Mouse (Mus musculus) left cerebral cortex, adult 11 months (tissue): ENCODE measurements around the gene Brsk1.

Experiments used
- DNase-seq: peaks from one replicate; pipeline ENCODE4 v3.0.0; 2022; ENCODE audit warnings: low spot score

Gene Brsk1

DNA sequence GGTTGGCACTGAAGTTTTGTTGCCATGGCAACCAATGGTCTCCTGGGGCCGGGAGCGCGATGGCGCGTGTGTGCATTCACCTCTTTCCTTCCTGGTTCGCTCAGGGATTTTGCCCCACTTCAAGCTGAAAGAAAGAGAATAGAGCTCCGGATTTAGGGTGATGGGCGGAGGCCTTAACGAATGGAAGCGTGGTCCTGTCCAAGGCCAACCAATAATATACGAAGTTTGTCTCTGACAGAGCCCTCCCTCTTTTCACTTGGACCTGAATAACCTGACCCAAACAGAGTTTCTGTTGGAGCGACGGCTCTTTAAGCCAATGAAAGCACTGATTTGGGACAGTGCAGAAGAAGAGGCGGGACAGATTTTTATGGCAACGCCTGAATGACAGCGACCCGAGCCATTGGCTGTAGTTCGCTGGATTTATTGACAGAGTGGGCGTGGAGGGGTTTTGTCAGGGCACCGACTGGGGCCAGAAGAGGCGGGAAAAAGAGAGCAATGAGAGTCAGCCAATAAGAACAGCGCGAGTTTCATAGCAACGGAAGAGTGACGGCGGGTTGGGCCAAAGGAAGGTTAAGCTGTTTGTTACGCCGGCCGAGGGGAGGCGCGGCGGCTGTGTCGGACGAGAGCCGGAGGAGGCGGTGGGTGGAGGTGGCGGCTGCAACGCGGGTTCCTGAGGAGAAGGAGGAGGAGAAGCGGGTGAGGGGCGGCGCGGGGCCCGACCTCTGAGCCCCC lies 49.3 kb downstream of the Brsk1 start, which contains the start of gene Kmt5c:
TSS of gene Kmt5c (plus strand) at position 572 of the 732 bp plus-strand sequence.
- peak; percentile 99 for DNase-seq

DNA sequence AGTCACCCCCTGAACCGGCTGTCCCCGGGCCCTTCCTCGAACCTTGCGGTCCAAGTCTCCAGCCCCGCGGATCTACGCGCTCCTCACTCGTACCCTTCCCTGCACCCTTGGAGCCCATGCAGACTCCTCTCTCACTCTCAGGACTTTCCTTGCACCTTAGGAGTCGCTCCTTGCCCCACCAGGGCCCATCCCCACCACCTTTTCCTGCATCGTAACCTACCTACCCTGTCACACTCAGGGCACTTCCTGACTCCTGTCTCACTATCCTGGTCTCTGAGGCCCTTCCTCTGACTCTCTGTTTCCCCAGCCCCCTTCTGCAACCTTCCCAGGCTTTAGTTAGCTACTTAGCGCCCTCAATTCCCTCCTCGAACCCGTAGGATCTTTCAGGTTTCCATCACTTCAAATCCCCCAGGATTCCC lies 49.9 kb downstream of the Brsk1 start:
- no peak for DNase-seq

DNA sequence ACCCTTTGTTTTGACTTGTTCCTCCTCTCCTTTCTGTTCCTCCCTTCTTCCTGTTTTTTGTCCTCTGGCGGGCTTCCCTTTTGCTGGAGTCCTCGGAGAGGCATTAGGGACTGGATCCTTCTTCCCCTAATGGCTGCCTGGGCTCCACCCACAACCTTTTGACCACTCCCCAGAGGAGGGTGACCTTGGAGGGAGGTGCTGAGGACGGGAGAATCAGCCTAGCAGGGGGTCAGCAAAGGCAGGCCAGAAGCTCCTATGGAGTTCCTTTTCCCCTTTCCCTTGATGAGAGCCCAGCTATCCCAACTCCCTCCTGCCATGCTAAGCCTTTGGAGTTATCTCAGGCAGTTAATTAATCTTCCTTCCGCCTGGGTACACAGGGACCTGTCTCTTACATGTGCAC lies 50.7 kb downstream of the Brsk1 start:
- DNase-seq = no peak

DNA sequence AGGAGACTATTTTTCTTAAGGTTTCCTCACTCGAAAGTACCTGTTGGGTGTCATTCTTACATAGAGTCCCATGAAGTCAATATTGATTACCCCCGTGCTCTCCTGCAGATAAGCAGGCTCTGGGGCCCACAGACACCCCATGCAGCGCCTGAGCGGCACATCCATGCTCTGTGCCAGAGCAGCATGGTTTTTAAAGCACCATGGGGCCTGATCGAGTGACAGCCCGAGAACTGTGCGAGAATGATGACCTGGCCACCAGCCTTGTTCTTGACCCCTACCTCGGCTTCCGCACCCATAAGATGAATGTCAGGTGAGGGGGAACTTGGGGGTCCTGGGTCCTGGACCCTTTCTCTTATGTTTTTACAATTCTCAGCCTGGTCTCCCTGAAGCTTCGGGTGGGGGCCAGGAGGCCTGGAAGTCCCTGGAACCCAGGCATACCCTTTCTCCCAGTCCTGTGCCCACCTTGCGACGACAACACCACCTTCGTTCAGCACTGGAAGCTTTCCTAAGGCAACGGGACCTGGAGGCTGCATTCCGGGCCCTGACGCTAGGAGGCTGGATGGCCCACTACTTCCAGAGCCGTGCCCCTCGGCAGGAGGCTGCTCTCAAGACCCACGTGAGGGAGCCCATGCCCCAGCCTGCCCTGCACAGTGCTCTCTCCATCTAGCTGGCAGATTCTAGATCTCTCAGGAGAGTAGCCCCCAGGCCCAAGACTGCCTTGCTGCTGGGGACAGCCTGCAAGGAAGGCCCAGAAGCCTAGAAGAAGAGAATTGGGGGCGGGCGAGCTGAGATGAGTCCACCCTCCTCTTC lies 51.5 kb downstream of the Brsk1 start:
- no peak for DNase-seq

DNA sequence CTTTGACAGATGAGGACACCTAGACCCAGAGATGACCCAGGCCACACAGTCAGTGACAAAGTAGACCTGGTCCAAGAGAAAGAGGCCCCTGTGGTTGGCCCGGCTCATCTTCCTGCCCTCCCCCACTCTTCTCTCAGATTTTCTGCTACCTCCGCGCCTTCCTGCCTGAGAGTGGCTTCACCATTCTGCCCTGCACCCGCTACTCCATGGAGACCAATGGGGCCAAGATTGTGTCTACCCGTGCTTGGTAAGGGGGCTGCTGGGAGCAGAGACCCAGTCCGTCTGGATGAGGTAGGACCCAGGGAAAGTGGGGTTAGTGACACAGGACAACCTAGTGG lies 52.0 kb downstream of the Brsk1 start:
- no peak for DNase-seq

DNA sequence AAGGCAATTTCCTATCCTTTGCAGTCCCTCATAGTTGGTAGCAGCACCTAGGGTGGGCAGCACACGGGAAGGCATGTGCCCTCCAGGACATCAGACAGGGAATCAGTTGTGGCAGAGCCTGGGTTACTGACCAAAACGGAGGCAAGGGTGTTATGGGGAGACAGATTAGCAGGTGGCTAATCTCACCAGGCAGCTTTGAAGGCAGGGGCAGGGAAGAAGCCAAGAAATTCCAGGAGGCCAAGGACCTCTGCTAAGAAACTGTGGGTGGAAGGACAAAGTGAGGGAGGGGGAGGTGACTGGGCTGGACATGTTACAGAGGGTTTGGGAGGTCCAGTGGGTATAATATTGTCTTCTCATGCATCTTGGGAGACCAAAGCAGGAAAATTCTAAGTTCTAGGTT lies 53.0 kb downstream of the Brsk1 start:
- no peak for DNase-seq

DNA sequence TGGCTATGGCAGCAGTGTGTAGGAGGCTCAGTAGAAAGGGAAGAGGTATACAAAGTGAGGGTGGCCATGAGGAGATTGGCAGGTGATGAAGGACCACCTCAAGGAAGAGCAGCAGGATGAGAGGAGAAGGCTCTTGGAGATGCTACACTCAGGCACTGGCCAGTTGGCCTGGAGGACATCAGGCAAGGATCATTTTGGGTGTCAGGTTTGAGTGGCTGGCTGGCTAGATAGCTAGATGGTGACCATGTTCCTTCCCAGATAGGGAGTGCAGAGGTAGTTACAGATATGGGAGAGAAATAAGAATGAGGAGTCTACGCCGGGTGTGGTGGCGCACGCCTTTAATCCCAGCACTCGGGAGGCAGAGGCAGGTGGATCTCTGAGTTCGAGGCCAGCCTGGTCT lies 54.5 kb downstream of the Brsk1 start:
- DNase-seq = no peak

DNA sequence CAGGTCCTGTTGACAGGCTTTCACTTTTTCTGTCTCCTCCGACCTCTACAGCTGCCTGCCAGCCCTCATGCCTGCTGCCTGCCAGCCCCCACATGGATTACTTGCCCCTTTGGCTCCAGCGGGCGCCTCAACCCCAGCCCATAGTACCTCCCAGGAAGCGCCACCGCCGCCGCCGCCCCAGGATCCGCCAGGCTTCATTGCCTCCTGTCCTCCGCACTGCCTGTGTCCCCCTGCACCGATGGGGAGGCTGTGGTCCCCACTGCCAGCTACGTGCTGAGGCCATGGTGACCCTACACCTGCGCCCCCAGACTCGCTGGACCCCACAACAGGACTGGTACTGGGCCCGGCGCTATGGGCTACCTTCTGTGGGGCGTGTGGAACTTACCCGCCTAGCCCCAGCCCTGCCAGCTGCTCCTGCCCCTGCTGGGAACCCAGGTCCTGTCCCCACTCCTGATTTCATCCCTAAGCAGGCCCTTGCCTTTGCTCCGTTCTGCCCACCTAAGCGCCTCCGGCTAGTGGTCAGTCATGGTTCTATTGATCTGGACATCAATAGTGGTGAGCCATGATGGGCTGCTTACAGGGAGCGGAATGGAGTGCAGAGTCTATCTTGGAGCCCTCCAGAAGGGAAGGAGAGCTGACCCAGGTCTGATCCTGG lies 56.0 kb downstream of the Brsk1 start:
- no peak for DNase-seq

DNA sequence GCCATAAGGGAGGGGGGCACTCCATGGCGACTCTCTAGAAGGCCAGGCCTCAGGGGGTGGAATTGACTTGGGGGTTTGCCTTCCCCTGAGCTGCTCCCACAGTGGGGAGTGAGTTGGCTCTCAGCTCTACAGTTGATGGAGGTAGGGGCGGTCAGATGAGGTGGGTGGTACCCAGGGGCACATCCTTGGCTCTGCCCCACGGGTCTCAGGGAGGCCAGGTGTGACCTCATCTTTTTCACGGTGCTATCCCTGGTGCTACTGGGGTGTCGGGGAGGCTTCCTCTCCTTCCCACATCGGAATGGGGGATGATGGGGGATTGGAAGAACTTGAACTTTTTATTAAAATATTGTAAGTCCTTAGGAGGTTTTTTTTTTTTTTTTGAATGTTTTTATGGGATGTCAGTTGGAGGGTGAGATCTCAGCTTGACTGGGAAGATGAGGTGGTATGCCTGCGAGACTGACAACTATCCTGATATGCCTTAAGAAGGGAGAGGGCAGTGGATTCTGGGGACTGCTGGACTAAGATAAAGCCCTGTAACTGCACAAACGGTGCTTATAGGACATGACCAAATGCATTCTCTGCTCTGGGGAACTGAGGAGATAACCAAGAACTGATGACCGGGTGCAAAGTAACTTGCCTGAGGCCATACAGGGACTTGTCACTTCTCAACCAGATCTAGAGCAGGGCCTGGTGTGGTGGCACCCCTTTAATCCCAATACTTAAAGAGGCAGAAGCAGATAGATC lies 56.9 kb downstream of the Brsk1 start:
- no peak for DNase-seq

DNA sequence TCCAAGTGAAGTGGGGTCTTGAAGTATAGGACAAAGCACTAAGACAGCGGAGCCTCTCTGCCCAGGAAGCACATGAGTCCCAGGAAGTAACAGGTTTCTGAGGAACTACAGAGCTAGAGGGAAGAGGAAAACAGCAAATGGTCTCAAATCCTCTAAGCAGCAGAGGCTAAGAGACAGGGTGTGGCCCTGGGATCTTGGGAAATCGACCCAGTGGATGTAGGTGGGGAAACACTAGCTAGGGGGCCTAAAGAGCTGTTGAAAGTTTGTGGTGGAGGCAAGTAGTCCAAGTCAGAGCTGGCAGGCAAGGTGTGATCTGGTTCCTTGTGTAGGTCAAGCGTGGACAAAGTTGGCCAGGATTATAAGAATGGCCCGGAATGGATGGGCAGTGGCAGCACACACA lies 57.9 kb downstream of the Brsk1 start:
- no peak for DNase-seq

DNA sequence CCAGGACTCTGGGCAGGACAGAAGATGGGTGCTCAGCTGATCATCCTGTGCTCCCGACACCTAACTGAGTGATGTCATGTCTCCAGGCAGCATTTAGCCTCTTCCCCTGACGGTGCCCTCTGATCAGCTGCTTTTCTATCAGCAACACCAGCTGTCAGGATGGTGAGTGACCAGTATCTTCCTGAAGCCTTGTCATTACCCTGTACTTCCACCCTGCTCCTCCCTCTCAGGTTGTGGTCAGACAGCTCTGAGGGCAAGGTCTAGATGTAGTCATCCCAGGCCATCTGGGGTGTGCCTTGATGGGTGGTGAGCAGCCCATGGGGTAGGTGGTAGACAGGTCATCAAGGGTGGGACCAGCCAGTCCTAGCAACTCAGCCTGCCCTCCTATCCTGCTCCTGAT lies 58.8 kb downstream of the Brsk1 start:
- no peak for DNase-seq

DNA sequence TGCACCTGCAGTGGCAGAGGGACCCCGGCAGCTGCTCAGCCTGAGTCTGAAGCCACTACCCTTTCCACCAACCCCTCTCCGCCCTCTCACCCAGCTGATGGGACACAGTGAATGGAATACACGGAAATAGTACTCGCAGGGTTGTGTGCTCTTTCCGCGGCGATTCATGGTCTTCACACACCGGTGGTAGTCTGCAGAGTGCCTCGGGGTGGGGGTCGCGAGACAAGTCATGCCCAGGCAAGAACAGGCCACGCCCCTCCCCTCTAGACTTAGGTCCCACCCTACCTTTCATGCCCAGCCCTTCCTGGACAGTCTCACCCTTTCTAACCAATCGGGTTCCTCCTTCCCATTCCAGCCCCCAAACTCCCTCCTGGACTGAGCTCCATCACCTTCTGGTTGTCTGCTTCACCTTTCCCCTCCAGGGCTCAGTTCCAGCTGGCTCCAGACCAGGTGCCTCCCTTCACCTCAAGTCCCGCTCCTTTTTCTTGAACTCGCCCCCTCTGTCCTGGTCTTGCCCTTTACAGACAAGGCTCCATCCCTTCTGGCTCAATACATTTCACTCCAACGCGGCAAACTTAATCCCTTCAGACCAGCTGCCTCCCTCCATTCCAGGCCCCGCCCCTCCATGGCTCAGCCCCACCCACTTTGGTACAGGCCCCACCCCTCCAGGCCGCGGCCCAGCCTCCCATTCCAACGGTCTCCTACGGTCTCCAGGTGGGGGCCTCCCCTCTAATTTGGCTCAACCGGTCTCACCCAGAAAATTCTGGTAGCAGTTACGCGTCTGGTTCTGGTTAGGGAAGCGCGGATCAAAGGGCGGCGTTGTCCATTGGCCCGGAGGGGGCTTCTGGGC lies 61.8 kb downstream of the Brsk1 start:
- DNase-seq = no peak

DNA sequence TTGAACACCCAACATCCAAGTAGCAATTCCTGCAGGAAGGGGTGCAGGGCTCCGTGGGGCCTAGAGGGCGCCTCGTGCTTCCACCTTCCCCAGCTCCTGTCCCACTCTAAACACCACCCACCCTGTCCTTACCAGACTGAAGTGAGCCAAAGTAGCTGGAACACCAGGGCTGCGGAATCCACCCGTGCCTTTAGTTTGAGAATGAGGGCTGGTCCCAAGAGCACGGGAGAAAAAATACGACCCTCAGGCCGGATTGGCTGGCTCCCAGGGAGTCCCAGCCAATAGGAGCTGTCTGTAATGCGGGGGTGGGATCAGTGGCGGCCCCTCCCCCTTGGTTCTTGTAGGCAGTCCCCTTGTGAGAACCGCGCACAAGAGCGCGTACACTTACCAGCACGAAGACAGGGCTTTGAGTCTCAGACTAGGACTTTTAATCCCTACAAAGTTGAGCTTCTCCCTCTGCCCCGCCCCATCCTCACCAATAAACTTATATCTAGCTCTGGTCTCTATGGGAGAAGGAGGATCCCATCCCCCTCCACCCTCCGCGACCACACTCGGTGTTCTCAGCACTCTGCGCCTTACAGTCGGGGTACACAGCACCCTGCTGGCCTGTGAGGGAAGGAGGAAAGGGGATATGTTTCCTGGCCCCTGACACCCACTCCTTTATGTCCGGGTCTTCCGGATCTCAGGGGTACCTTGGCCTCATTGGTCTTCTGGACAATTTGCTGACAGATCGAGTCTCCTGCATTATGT lies 62.6 kb downstream of the Brsk1 start, which contains the start of gene Cox6b2:
TSS of gene Cox6b2 (minus strand) at position 274 of the 750 bp plus-strand sequence.
- DNase-seq = peak; percentile 68

DNA sequence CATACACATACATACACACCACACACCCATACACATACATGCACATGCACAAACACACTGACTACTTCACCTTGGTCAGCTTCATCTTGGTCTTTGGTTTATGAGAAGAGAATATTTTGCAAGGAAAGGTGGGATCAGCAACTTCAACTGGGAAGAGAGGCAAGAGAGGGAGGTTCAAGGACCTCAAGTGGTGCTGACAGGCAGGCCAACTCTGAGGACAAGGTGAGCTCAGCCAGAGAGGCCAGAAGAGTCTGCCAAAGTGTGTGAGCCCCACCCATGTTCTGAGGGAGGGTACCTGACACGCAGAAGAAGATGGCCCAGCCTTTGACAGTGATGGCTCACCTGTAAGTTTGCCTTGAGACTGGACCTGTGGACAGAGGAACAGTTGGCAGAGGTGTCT lies 69.3 kb downstream of the Brsk1 start:
- DNase-seq = no peak

DNA sequence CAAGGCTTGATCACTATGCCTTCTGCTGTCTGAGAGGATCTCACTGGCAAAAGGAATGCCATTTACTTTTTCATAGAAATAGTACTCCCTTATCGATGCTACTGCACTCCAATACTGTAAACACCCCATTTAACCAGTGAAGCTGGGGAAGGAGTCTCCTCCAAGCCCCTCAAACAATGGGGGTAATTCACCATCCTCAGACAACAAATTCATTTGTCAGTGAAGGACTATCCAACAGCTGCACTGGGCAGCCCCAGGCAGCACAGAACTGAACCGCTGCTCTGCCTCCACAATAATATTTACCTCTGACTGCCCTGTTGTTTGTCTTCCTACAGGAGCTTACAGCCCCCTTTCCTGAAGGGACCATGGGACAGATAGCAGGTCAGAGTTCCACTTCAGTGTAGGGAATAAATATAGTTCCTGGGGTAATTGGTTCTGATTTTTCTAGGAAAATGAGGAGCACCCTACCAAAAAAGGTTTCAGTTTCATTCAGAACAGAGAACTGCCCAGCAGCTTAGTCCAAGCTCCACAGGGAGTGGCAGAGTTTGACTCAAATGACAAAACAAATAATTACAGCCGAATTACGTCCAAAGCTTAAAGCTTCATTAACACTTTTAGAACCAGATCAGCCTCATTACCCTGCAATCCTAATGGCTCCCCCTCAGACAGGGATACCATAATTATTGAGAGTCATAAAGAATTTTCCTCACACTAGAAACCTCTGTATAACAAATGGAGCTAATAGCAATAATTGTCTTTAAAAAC lies 74.7 kb downstream of the Brsk1 start:
- DNase-seq = no peak
